32 mouse cellular contexts compared by ENCODE assay signal in the genomic region with DNA sequence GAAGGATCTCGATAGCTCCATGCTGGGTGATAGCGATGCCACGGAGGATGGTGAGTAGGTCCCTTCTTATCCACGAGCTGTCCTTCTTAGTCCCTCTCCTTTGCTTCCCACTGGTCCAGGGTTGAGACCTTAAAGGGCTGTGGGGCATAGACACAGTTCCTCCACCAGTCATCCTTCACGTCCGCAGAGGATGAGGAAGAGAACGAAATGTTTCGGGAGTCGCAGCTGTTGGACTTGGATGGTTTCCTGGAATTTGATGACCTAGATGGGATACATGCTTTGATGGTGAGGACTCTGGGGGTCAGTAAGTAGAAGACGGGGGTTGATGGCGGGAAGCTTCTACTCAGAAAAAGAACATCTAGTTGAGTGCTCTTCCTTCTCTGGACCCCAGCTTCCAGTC. TPM values are rescaled to one million over a fixed set of nuclear protein-coding genes. Genes with fewer than 3 reads are reported as not detected.
"Had no signal": no experiment of that assay in that cellular context is flagged by ENCODE, and none has a peak within 500 bp of the region (broad histone marks: within the 10 kb centered on the region; RNA-seq: fewer than 3 reads in every experiment).

No protein-coding gene starts in this region.

- H3K27ac ChIP-seq: heart, adult 2 months; heart, embryonic 13.5 days; heart, embryonic 15.5 days; hindbrain, embryonic 10.5 days; hindbrain, embryonic 12.5 days; hindbrain, embryonic 14.5 days; intestine, embryonic 15.5 days; left cerebral cortex, adult 2 months; limb, embryonic 13.5 days; limb, embryonic 15.5 days; liver, embryonic 12.5 days; liver, embryonic 14.5 days had no signal

- H3K4me3 ChIP-seq: heart, adult 2 months; heart, embryonic 13.5 days; heart, embryonic 15.5 days; hindbrain, embryonic 10.5 days; hindbrain, embryonic 12.5 days; intestine, embryonic 15.5 days; left cerebral cortex, adult 2 months; limb, embryonic 13.5 days; limb, embryonic 15.5 days; liver, embryonic 12.5 days had no signal

- DNase-seq: gastrocnemius, postnatal 25 days; heart, adult 2 months; heart, postnatal 4 days; kidney, adult 18-20 months; kidney, adult 8-10 months; kidney, postnatal 10 days; kidney, postnatal 25 days; kidney, postnatal 4 days; layer of hippocampus, adult 9-11 months had no signal

- H3K27me3 ChIP-seq: heart, embryonic 13.5 days; heart, embryonic 15.5 days; intestine, embryonic 15.5 days; limb, embryonic 13.5 days had no signal

RNA-seq across cellular contexts. Expression of a gene that starts 40.7 kb away (rescaled TPM):
- total RNA-seq: granulocyte monocyte progenitor cell, adult 5-6 weeks; layer of hippocampus, adult 8-10 months; layer of hippocampus, postnatal 25 days; left cerebral cortex, adult 2 months; left cerebral cortex, postnatal 14 days; left cerebral cortex, postnatal 36 days had no signal
- polyA plus RNA-seq: heart, embryonic 11.5 days; heart, embryonic 13.5 days; heart, embryonic 15.5 days; heart, postnatal 0 days; hindbrain, embryonic 10.5 days; hindbrain, embryonic 12.5 days; hindbrain, embryonic 14.5 days; hindbrain, embryonic 16.5 days; inflammation-experienced regulatory T-cells, adult 6 months; kidney, embryonic 14.5 days; kidney, embryonic 16.5 days; limb, embryonic 11.5 days; limb, embryonic 13.5 days; limb, embryonic 15.5 days; liver, embryonic 12.5 days had no signal
